Mouse (Mus musculus) heart, adult 8-10 months (tissue): ENCODE results near the gene Olfr1123. TPM values are rescaled to one million over a fixed set of nuclear protein-coding genes. Genes with fewer than 3 reads are reported as not detected.
"Not testable (repeated sequence)": the region's sequence is repeated elsewhere in the genome, so short reads cannot be mapped to it uniquely, and the experiment has no call there.

Experiments
- DNase-seq: peaks from one replicate; pipeline ENCODE4 v3.0.0; 2022; ENCODE audit warnings: low spot score
- total RNA-seq, 4 experiments: library from RNA; stranded (reverse); gene quantifications; 2 replicates each; pipeline ENCODE4 v1.2.4; 2022

Olfr1123 gene
- not detected for total RNA-seq

DNA sequence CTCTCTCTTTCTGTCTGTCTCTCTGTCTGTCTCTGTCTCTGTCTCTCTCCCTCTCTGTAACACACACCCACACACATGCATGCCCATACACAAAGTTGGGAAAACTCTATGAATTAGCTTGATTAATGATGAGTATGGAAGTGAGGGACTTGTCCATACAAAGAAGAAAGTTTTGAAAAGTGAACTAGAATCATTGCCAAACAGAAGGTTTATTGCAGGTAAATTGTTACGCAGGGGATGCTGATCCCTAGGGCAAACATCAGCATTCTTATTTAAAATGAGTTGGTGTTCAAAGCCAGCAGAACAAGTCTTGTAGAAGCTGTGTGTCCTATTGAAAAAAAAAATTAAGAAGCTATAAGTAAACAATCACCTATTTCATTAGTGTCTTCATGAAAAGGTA lies at the start of gene Olfr1123:
TSS of gene Olfr1123 (plus strand) at position 301 of the 400 bp plus-strand sequence.
- DNase-seq = no peak

- DNase-seq = no peak
Measured at GRCm38 (mm10) chr2:87369595-87369994, 46.8 kb upstream of the Olfr1123 start, which contains the start of gene Olfr1121. Gene Olfr1121, plus strand, starts transcription at chr2:87369895.

DNA sequence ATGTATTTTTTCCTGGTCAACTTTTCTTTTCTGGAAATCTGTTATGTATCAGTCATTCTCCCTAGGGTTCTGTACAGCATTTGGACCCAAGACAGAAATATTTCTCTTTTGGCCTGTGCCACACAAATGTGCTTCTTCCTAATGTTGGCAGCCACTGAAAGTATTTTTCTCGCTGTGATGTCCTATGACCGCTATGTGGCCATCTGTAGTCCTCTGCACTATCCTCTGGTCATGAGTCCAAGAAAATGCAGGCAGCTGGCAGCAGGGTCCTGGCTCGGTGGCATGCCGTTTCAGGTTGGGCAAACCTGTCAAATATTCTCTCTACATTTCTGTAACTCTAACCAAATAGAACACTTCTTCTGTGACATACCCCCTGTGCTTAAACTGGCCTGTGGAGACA lies 44.7 kb upstream of the Olfr1123 start:
- DNase-seq = no peak

DNA sequence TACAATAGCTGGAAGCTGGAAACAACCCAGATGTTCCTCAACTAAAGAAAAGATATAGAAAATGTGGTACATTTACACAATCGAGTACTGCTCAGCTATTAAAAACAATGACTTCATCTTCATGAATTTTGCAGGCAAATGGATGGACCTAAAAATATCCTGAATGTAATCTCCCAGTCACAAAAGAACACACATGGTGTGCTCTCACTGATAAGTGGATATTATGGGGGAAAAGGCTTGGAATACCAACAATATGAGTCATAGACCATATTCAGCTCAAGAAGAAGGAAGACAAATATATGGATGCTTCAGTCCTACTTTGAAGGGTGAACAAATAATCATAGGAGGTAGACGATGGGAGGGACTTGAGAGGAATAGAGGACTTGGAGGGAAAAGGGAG lies 32.5 kb upstream of the Olfr1123 start:
- DNase-seq = no peak

DNA sequence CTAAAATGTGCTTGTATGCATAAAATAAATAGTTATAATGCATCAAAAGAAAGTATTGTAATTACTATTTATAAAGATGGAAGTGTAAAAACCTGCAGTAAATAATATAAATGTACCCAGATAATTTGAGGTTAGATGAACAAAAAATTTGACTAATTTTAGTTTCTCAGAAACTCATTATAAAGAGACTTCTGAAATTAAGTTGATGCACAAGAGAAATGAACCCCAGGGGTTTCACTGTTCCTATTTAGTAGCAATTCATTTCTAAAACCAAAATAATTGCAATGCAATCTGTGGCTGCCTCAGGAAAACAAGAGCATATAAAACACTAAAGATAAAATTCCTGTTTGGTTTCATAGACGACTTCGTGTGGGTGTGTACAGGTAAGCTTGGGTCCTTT lies 30.9 kb upstream of the Olfr1123 start, which contains the start of gene Olfr1122:
TSS of gene Olfr1122 (plus strand) at position 301 of the 400 bp plus-strand sequence.
- DNase-seq = no peak

DNA sequence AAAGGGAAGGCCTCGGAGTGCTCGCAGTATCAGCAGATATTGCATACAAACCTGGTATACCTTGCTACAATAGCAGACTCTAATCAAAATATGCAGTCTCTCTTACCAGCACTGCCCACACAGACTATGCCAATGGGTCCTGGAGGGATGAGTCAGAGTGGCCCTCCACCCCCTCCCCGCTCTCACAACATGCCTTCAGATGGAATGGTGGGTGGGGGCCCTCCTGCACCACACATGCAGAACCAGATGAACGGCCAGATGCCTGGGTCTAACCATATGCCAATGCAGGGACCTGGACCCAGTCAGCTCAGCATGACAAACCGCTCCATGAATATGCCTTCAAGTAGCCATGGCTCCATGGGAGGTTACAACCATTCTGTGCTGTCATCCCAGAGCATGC lies 22.8 kb upstream of the Olfr1123 start:
- not testable (repeated sequence) for DNase-seq

GRCm38 (mm10) chr2:87394686-87395085 lies 21.7 kb upstream of the Olfr1123 start:
- not testable (repeated sequence) for DNase-seq

- DNase-seq = no peak
Measured at GRCm38 (mm10) chr2:87429975-87430374, 13.5 kb downstream of the Olfr1123 start, which contains the start of gene Olfr1124. Gene Olfr1124, plus strand, starts transcription at chr2:87430275.

GRCm38 (mm10) chr2:87437731-87438130 lies 21.3 kb downstream of the Olfr1123 start:
- DNase-seq = no peak

GRCm38 (mm10) chr2:87453662-87454061 lies 37.2 kb downstream of the Olfr1123 start, which contains the start of gene Olfr1126:
Gene Olfr1126, plus strand, starts transcription at chr2:87453962.
- DNase-seq = no peak

DNA sequence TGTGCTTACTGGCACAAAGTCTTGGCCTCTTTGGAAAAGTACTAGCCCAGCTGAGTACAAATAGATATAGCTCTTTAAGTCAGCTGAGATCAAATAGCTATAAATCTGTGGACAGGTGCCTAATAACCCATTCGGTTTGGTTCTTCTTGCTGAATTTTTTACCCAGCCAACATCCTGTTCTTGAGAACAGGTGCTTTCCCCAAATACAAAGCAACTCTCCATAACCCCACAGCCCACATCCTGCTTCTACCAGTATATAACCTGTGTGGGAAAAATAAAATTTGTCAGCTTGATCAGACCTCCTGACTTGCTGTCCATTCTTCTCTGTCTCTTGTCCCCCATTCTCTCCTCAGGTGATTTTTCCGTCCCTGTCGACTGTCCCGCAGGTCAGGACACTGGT lies 45.3 kb downstream of the Olfr1123 start:
- no peak for DNase-seq

Other genes with a start within 250 kb of the Olfr1123 start
- not detected for gene Olfr1112, start 228.8 kb upstream of the Olfr1123 start, total RNA-seq
- not detected for gene Olfr1113, start 207.7 kb upstream of the Olfr1123 start, total RNA-seq
- gene Olfr1115, start 168.6 kb upstream of the Olfr1123 start, total RNA-seq = not detected
- not detected for gene Olfr1116, start 149.1 kb upstream of the Olfr1123 start, total RNA-seq
- not detected for gene Olfr1118, start 109.1 kb upstream of the Olfr1123 start, total RNA-seq
- not detected for gene Olfr1120, start 61.8 kb upstream of the Olfr1123 start, total RNA-seq
- not detected for gene Olfr1121, start 46.7 kb upstream of the Olfr1123 start, total RNA-seq
- gene Olfr1122, start 30.8 kb upstream of the Olfr1123 start, total RNA-seq = not detected
- not detected for gene Olfr1124, start 13.6 kb downstream of the Olfr1123 start, total RNA-seq
- gene Olfr1126, start 37.3 kb downstream of the Olfr1123 start, total RNA-seq = not detected
- not detected for gene Pramel7, start 80.5 kb downstream of the Olfr1123 start, total RNA-seq
- gene Pramel6, start 89.9 kb downstream of the Olfr1123 start, total RNA-seq = not detected
- gene Olfr153, start 115.2 kb downstream of the Olfr1123 start, total RNA-seq = not detected
- gene Olfr1128, start 128.9 kb downstream of the Olfr1123 start, total RNA-seq = not detected
- gene Olfr1129, start 157.3 kb downstream of the Olfr1123 start, total RNA-seq = not detected
- gene Olfr1130, start 189.6 kb downstream of the Olfr1123 start, total RNA-seq = not detected
- gene Olfr1131, start 210.5 kb downstream of the Olfr1123 start, total RNA-seq = not detected
- not detected for gene Olfr1132, start 220.9 kb downstream of the Olfr1123 start, total RNA-seq
- gene Olfr1133, start 230.7 kb downstream of the Olfr1123 start, total RNA-seq = not detected
- not detected for gene Olfr1134, start 241.8 kb downstream of the Olfr1123 start, total RNA-seq